In genomic region chr2:37765082-37765483, GRCm38 (mm10) we compare ENCODE assay signal across 9 mouse cellular contexts. TPM values are rescaled to one million over a fixed set of nuclear protein-coding genes. Genes with fewer than 3 reads are reported as not detected.
DNase-seq lines count a peak whose midpoint lies in the region; ATAC-seq and TF ChIP-seq lines count a peak whose summit lies in the region.
"Had no signal": no experiment of that assay in that cellular context is flagged by ENCODE, and none has a peak within 500 bp of the region (broad histone marks: within the 10 kb centered on the region; RNA-seq: fewer than 3 reads in every experiment).

No protein-coding gene starts in this region.

- H3K4me3 ChIP-seq in heart, embryonic 15.5 days: no peak overlapping the region
- no peak overlapping the region for H3K4me3 ChIP-seq in olfactory bulb, adult 2 months (ENCODE audit: insufficient read depth, low read depth, low read length)

- H3K27ac ChIP-seq in heart, embryonic 15.5 days: peak overlapping the region; percentile 59
- peak overlapping the region; percentile 87 for H3K27ac ChIP-seq in olfactory bulb, adult 2 months (ENCODE audit: insufficient read depth, low read depth, low read length)

- no peaks in the 10 kb centered on the region for H3K27me3 ChIP-seq in heart, embryonic 15.5 days

- peaks cover 47% of the 10 kb centered on the region for H3K4me1 ChIP-seq in heart, embryonic 15.5 days (replicated peaks)
- peaks cover 66% of the 10 kb centered on the region for H3K4me1 ChIP-seq in olfactory bulb, adult 2 months (ENCODE audit: control insufficient read depth, insufficient read depth, low read length)

- no peak for ATAC-seq in heart, embryonic 15.5 days (replicated peaks; ENCODE audit: insufficient number of reproducible peaks, insufficient read depth, low FRiP score, low read depth)
- no peak for ATAC-seq in erythroid progenitor cell, adult 5-6 weeks (replicated peaks; ENCODE audit: low FRiP score, poor library complexity, severe bottlenecking)

- no peaks in the 10 kb centered on the region for H3K9me3 ChIP-seq in heart, embryonic 15.5 days (replicated peaks)

- H3K9ac ChIP-seq in heart, embryonic 15.5 days: no peak overlapping the region

- DNase-seq in heart, adult 11 months: no peak
- peak; percentile 22 for DNase-seq in ES-CJ7 (ENCODE audit: low read depth, low spot score)
- DNase-seq in left cerebral cortex, adult 18-20 months (ENCODE audit: low spot score in 2 of 2): peak; percentile 64 to 82
- no peak for DNase-seq in urinary bladder, adult 18-20 months (ENCODE audit: low spot score in 2 of 2)
- DNase-seq in layer of hippocampus, adult 9-10 months (ENCODE audit: low spot score): no peak

- no peak for TF ChIP-seq CTCF in olfactory bulb, adult 2 months (IDR thresholded peaks at IDR 0.05; ENCODE audit: insufficient read depth, low read depth, low read length)

- 17% methylated on average over 21 of the region's 21 CpGs for WGBS in heart, embryonic 15.5 days
- WGBS in olfactory bulb, adult 2 months: 32% methylated on average over 21 of the region's 21 CpGs

- H3K4me2 ChIP-seq in heart, embryonic 15.5 days: peak overlapping the region; percentile 49

- no peak for TF ChIP-seq POLR2A in olfactory bulb, adult 2 months (IDR thresholded peaks at IDR 0.05; ENCODE audit: insufficient read depth, low read depth, low read length)

- no peaks in the 10 kb centered on the region for H3K36me3 ChIP-seq in heart, embryonic 15.5 days

RNA-seq across cellular contexts. Expression of gene Crb2, which starts 11.0 kb away (rescaled TPM):
- 1.3 and 2.1 TPM in 2 replicates for polyA plus RNA-seq in heart, embryonic 15.5 days (2015; fragmentation: Nextera tagmentation; extraction: Ambion mirVana)
- total RNA-seq in left cerebral cortex, adult 18-20 months (2021): 1 to 10 TPM; 2.8 to 3.1 TPM
- not detected in 2 replicates for polyA plus RNA-seq in olfactory bulb, adult 2 months (2012; ENCODE audit: insufficient read depth, insufficient read length, low replicate concordance, missing spikeins)
- not detected in 2 replicates for total RNA-seq in erythroid progenitor cell, adult 5-6 weeks (2015; ENCODE audit: low replicate concordance)
- not detected in 2 replicates for total RNA-seq in erythroid progenitor cell, adult 5-6 weeks (2017; ENCODE audit: low replicate concordance)
- total RNA-seq: MEL had no signal

Comparison
In these comparisons a context has a peak if more than half of its experiments do, and no peak if none do; other contexts are left out.
1. DNase-seq: peak in ES-CJ7 (single experiment) and left cerebral cortex, adult 18-20 months (2 of 2); none in heart, adult 11 months (single experiment), urinary bladder, adult 18-20 months (0 of 2) and layer of hippocampus, adult 9-10 months (single experiment).